Mouse (Mus musculus) small intestine, adult 10 weeks (tissue): ENCODE data around the gene Gm20767. TPM values are rescaled to one million over a fixed set of nuclear protein-coding genes. Genes with fewer than 3 reads are reported as not detected.

Experiments used
- polyA plus RNA-seq: library from polyadenylated mRNA; stranded (reverse); fragments of 350-450 nt; fragmentation: Illumina TruSeq; extraction: RNeasy Lipid Tissue Mini Kit (QIAGEN cat#74804); gene quantifications from one replicate; pipeline ENCODE4 v1.2.3, GENCODE M21; 2014; ENCODE audit warnings: low replicate concordance

Gm20767 gene
- polyA plus RNA-seq: not detected

DNA sequence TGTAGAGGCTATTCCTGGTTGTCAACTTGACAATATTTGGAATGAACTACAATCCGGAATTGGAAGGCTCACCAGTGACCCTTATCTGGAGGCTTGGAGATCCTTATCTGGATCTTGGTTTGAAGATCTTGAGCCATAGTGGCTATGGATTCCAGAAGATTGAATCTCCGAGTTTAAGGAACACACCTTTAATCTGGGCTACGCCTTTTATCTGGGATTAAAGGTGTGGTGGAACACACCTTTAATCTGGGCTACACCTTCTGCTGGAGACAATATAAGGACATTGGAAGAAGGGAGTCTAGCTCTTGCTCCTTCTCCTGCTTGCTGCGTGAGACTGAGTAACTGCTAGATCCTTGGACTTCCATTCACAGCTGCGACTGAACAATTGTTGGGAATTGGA, at the start of gene Gm20767:
Gene Gm20767 (plus strand): TSS at position 301 of the 400 bp plus-strand sequence.

DNA sequence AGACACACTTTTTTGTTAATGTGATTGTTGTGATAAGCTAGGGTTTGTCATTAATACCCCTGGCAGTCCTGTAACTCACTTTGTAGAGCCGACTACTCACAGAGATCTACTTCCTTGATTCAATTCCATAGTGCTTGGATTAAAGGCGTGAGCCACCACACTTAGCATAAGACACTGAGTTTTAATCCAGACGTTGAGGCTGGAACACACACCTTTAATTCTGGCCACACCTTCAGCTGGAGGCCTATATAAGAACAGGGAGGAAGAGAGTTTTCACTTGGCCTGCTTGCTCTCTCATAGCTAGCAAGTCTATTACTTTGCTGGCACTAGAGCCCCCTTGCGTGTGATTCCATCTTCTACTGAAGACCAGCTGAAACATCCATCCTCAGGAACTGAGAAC, 32.1 kb downstream of the Gm20767 start, which contains the start of gene Gm21818:
Gene Gm21818 (plus strand): TSS at position 301 of the 400 bp plus-strand sequence.

Other genes starting within 250 kb of the Gm20767 start
- not detected for gene Tcstv1, start 245.5 kb upstream of the Gm20767 start, polyA plus RNA-seq
- not detected for gene Gm21761, start 211.0 kb upstream of the Gm20767 start, polyA plus RNA-seq
- gene B020031M17Rik, start 189.4 kb upstream of the Gm20767 start, polyA plus RNA-seq: not detected
- gene Gm36079, start 113.2 kb upstream of the Gm20767 start, polyA plus RNA-seq: not detected
- gene Gm21188, start 88.1 kb upstream of the Gm20767 start, polyA plus RNA-seq: 0.33 TPM
- gene Gm21818, start 32.2 kb downstream of the Gm20767 start, polyA plus RNA-seq: not detected
- not detected for gene Gm21762, start 75.7 kb downstream of the Gm20767 start, polyA plus RNA-seq
- gene Gm21731, start 98.9 kb downstream of the Gm20767 start, polyA plus RNA-seq: not detected
- gene AF067061, start 122.9 kb downstream of the Gm20767 start, polyA plus RNA-seq: not detected
- 2.6 TPM for gene BC147527, start 160.1 kb downstream of the Gm20767 start, polyA plus RNA-seq
- gene Tcstv3, start 176.6 kb downstream of the Gm20767 start, polyA plus RNA-seq: not detected